Mouse (Mus musculus) neural tube, embryonic 14.5 days (tissue): ENCODE measurements at regions not wholly inside any gene's neighbourhood (a gene's known extent, or its start where the extent isn't known, plus 50 kb on each side); places are given as distances from the start of the nearest gene placed in this dataset.

Experiments used
- ATAC-seq: fragments of 200-750 bp; cut with Nextera tagmentation; 2 replicates; pipeline ENCODE4 v1.8.0; 2017; ENCODE audit warnings: low read depth, mild to moderate bottlenecking, moderate TSS enrichment, moderate library complexity
- H3K27ac ChIP-seq: fragments of 300-500 bp; sonication (generic); 2 replicates; pipeline ENCODE4 v1.5.1; 2014; ENCODE audit warnings: low read depth, mild to moderate bottlenecking, control low read depth, low read length, moderate library complexity, mixed read lengths
- H3K27me3 ChIP-seq: fragments of 300-500 bp; sonication (generic); 2 replicates; pipeline ENCODE4 v1.6.1; 2014; ENCODE audit warnings: low read length; ENCODE audit not compliant: control insufficient read depth, insufficient read depth
- H3K36me3 ChIP-seq: fragments of 300-500 bp; sonication (generic); 2 replicates; pipeline ENCODE4 v1.6.1; 2014; ENCODE audit warnings: low read length, mixed read lengths; ENCODE audit not compliant: control insufficient read depth, insufficient read depth
- H3K4me1 ChIP-seq: fragments of 300-500 bp; sonication (generic); 2 replicates; pipeline ENCODE4 v1.6.1; 2014; ENCODE audit warnings: low read length; ENCODE audit not compliant: control insufficient read depth, insufficient read depth
- H3K4me2 ChIP-seq: fragments of 300-500 bp; sonication (generic); 2 replicates; pipeline ENCODE4 v1.6.1; 2014; ENCODE audit warnings: mild to moderate bottlenecking, low read depth, low read length, control low read depth
- H3K4me3 ChIP-seq: fragments of 300-500 bp; sonication (generic); 2 replicates; pipeline ENCODE4 v1.5.1; 2014; ENCODE audit warnings: low read depth, low read length, control low read depth, mixed read lengths
- H3K9ac ChIP-seq: fragments of 300-500 bp; sonication (generic); replicated peaks from 2 replicates; pipeline ENCODE4 v1.6.1; 2014; ENCODE audit warnings: low read depth, mild to moderate bottlenecking, control low read depth, low read length, mixed read lengths
- H3K9me3 ChIP-seq: fragments of 300-500 bp; sonication (generic); 2 replicates; pipeline ENCODE4 v1.6.1; 2016; ENCODE audit warnings: low read length; ENCODE audit not compliant: control insufficient read depth
- WGBS: fragments of 180-500 bp; shearing (Covaris S2); extraction: QIAGEN DNeasy Blood & Tissue Kit; methylation state at CpG from one replicate; pipeline ENCODE4 v1.1.7; 2014; 5-methylcytosine and 5-hydroxymethylcytosine counted together

DNA sequence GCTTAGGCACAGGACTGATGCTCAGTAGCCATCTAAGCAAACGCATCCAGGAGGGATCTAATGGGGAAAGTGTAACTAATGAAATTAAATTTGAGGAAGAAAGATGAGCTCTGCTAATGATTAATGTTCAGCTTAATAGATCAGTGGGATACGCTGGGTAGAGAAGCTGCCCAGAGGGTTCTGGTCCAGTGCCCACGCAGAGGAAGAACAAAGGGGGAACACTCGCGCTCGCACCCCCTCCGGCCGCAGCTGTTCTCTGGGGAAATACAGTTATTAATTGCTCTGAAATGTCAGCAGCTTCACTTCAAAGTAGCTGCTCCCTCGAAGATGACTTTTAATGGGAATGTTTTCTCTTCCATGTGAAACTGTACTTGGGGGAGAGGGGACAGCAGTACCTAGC, 623.0 kb upstream of the Vstm2b start:
- no peak overlapping the region for H3K4me3 ChIP-seq
- H3K9me3 ChIP-seq: no peaks in the 10 kb centered on the region
- peak; percentile 41; the same call in 1 of the 2 replicates for ATAC-seq
- no peak overlapping the region for H3K27ac ChIP-seq
- no peaks in the 10 kb centered on the region for H3K36me3 ChIP-seq
- H3K27me3 ChIP-seq: no peaks in the 10 kb centered on the region
- H3K4me1 ChIP-seq: 0 out of 2 replicates have a peak, but pooled peaks cover 2% of the 10 kb centered on the region
- WGBS: 43% methylated on average over 9 of the region's 9 CpGs
- no peak overlapping the region for H3K4me2 ChIP-seq
- H3K9ac ChIP-seq: no peak overlapping the region

DNA sequence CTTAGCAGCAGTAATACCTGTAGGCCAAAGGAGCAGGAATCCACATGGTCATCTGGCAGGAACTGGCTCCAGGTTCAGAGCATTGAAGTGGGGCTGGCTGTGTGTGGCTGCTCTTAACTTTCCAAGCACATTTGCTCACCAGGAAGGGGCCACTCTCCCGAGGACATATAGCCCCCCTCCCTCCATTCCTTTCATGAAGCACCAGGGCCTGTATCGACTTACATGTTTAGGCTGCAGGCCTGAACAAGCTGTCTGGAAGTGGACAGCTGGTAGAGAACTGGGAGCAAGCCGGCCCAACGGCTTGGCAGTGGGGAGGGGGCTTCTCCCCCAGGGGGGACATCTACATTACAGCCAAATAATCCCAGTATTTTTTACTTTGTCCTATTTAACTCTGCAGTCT, 622.5 kb upstream of the Vstm2b start:
- Histone ChIP-seq H3K4me3 (no peak overlapping the region), H3K27ac (no peak overlapping the region), H3K36me3 (no peaks in the 10 kb centered on the region), H3K9me3 (no peaks in the 10 kb centered on the region), H3K4me2 (no peak overlapping the region), H3K4me1 (0 out of 2 replicates have a peak, but pooled peaks cover 2% of the 10 kb centered on the region), H3K9ac (no peak overlapping the region), H3K27me3 (no peaks in the 10 kb centered on the region)
- ATAC-seq: no peak
- WGBS: 46% methylated on average over 4 of the region's 4 CpGs

DNA sequence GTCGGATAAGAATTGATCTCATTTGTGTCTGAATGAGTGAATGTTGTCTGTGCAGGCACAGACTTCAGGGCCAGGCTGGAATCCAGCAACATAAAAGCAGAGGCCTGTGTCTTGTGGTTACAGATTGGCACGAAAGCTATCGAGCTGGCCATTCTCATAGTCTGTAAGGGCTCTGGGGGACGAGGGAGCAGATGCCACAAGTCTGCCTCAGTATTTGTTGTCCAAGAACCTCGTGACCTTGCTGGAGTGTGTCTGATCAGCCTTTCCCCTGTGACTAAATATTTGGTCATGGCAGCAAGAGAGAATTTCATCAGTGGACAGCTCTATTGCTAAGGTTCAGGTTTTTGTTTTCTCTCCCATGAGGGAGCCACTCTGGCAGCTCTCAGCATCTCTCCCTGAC, 622.0 kb upstream of the Vstm2b start:
- Histone ChIP-seq H3K4me2 (no peak overlapping the region), H3K4me3 (no peak overlapping the region), H3K36me3 (no peaks in the 10 kb centered on the region), H3K9me3 (no peaks in the 10 kb centered on the region), H3K9ac (no peak overlapping the region), H3K27ac (no peak overlapping the region), H3K4me1 (0 out of 2 replicates have a peak, but pooled peaks cover 2% of the 10 kb centered on the region), H3K27me3 (no peaks in the 10 kb centered on the region)
- 29% methylated on average over 5 of the region's 5 CpGs for WGBS
- ATAC-seq: peak; percentile 54; the same call in 1 of the 2 replicates

DNA sequence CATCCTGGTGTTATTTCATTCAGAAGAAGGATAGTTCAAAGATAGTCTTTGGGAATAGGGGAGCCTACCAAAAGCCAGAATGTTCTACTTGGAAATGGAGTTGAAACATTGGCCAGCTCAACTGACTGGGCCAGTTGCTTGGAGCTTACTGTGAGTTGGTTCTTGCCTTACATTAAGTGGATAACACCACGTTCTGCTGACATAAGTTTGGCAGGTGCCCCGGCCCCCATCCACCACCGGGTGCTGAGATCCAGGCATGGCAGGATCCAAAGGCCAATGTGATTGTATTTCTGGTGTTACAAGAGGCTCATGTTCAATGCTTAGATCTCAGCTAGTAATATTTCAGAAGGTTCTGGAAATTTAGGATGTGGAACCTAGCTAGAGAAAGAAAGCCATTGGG, 608.0 kb upstream of the Vstm2b start:
- Histone ChIP-seq H3K9me3 (no peaks in the 10 kb centered on the region), H3K4me3 (no peak overlapping the region), H3K36me3 (no peaks in the 10 kb centered on the region), H3K27ac (no peak overlapping the region), H3K4me1 (no peaks in the 10 kb centered on the region), H3K9ac (no peak overlapping the region), H3K4me2 (no peak overlapping the region), H3K27me3 (no peaks in the 10 kb centered on the region)
- WGBS: 96% methylated on average over 3 of the region's 3 CpGs
- no peak for ATAC-seq

DNA sequence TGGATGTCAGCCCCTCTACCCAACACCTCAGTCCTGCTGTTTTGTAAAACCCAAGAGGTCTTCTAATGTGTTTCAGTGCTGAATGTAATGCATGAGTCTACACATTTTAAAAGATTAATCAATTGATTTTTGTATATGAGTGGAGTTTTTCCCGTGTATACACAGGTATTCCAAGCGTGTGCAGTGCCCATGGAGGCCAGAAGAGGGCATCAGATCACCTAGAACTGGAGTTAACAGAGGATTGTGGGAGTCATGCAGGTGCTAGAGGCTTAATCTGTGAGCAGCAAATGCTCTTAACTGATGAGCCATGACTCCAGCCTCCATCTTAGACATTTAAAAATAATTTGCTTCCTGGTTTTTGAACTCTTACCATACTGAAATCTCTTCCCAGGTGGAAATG, 587.6 kb upstream of the Vstm2b start:
- 33% methylated on average over 2 of the region's 2 CpGs for WGBS

DNA sequence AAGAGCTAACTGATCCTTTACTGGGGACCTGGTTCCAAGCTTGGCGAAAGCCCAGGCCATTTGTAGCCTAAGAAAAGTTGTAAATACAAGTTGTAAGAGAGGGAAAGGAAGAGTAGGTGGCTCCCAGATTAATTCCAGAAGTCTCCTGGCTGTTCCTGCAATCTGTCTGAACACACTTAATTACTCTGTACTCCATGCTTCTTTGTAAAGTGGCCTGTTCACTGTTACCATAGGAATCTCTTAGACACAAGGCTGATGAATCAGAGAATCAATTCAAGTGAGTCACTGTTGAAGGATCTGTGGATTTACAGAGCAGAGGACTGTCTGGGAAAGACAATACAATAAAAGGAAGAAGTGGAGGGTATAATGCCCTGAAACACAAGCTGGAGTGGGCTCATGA, 577.0 kb upstream of the Vstm2b start:
- no peak overlapping the region for H3K9ac ChIP-seq
- H3K9me3 ChIP-seq: no peaks in the 10 kb centered on the region
- H3K4me1 ChIP-seq: no peaks in the 10 kb centered on the region
- no peaks in the 10 kb centered on the region for H3K27me3 ChIP-seq
- H3K36me3 ChIP-seq: no peaks in the 10 kb centered on the region
- H3K27ac ChIP-seq: no peak overlapping the region
- 84% methylated on average over 1 of the region's 1 CpGs for WGBS
- H3K4me3 ChIP-seq: no peak overlapping the region
- H3K4me2 ChIP-seq: no peak overlapping the region
- no peak for ATAC-seq

More for the DNA sequence above, 587.6 kb upstream of the Vstm2b start:
- ATAC-seq: no peak
- no peak overlapping the region for H3K4me3 ChIP-seq
- H3K4me1 ChIP-seq: no peaks in the 10 kb centered on the region
- no peak overlapping the region for H3K9ac ChIP-seq
- no peaks in the 10 kb centered on the region for H3K9me3 ChIP-seq
- H3K4me2 ChIP-seq: no peak overlapping the region
- H3K27ac ChIP-seq: no peak overlapping the region
- H3K36me3 ChIP-seq: no peaks in the 10 kb centered on the region
- H3K27me3 ChIP-seq: no peaks in the 10 kb centered on the region

DNA sequence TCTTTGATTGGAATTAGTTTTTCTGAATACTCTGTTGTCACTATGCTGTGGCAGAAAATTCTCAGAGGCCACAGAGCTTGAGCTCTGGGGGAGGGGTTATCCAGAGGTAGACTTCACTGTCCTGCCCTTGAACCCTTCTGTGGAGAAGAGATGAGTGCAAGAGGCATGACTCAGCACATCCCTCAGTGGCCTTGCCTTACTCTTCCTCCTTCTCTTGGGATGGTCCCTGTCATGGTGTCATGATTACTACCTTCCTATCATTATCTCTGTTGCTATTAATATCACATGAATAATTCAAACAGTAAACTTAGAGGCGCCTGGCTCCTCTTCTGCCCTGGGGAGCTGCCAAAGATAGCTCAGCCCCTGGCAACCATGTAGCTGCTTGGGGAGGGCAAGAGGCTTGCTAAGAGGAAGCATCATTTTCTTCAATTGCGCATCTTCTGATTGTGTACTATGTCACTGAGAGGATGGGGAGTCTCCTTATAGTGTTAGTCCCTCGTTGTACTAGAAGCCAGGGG, 572.9 kb upstream of the Vstm2b start:
- Histone ChIP-seq H3K4me3 (no peak overlapping the region), H3K4me1 (no peaks in the 10 kb centered on the region), H3K36me3 (no peaks in the 10 kb centered on the region), H3K27ac (no peak overlapping the region), H3K27me3 (no peaks in the 10 kb centered on the region), H3K9me3 (no peaks in the 10 kb centered on the region), H3K9ac (no peak overlapping the region), H3K4me2 (no peak overlapping the region)
- ATAC-seq: no peak
- 78% methylated on average over 3 of the region's 3 CpGs for WGBS

DNA sequence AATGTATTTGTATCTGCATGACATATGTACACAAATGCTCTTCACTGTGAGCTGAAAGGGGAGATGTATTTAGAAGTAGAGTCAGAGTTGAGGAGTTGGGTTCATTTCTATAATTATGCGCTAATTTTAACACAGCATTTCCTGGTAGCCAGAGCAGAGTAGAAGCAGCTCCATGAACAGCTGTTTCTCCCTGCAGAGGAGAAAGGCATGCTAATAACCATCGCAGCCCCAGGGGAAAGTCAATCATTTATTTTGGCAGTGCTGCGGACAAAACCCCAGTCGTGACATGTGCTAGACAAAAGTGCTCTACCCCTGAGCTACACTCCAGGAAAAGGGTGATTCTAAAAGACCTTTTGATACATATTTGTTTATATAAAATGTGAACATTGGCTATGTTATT, 565.7 kb upstream of the Vstm2b start:
- Histone ChIP-seq H3K27ac (no peak overlapping the region), H3K36me3 (no peaks in the 10 kb centered on the region), H3K9ac (no peak overlapping the region), H3K27me3 (no peaks in the 10 kb centered on the region), H3K9me3 (no peaks in the 10 kb centered on the region), H3K4me3 (no peak overlapping the region), H3K4me1 (no peaks in the 10 kb centered on the region), H3K4me2 (no peak overlapping the region)
- WGBS: 30% methylated on average over 4 of the region's 4 CpGs
- peak; percentile 54; the same call in 1 of the 2 replicates for ATAC-seq

DNA sequence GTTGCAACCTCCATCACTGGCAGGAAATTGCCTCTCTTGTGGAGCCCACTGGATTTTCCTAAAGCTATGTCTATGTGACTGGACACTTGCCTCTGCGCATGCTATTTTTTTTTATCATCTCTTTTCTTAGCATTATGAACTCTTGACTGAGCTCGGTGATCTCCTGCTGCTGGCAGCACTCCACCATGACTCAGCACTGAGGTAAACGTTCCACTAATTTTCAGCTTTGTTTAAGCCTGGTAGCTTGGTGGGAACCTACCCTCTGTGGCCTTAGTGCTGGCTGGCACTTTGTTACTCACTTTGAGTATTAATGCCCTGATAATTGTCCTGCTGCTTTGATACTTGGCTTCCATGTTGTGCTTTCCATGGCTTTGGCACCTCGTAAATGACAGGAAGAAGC, 545.8 kb upstream of the Vstm2b start:
- Histone ChIP-seq H3K27ac (no peak overlapping the region), H3K4me3 (no peak overlapping the region), H3K9me3 (no peaks in the 10 kb centered on the region), H3K4me1 (no peaks in the 10 kb centered on the region), H3K9ac (no peak overlapping the region), H3K27me3 (no peaks in the 10 kb centered on the region), H3K4me2 (no peak overlapping the region), H3K36me3 (no peaks in the 10 kb centered on the region)
- no peak for ATAC-seq
- 55% methylated on average over 4 of the region's 4 CpGs for WGBS
